Mouse (Mus musculus): ENCODE data around the gene Supt20. TPM values are rescaled to one million over a fixed set of nuclear protein-coding genes. Genes with fewer than 3 reads are reported as not detected.
"Not testable (repeated sequence)": the region's sequence is repeated elsewhere in the genome, so short reads cannot be mapped to it uniquely, and the experiment has no call there.

Supt20 gene
- total and polyA plus RNA-seq, 2 experiments, result 15.0 to 16.4 TPM

- Histone ChIP-seq H3K4me3 (ENCODE audit: insufficient read depth, low read depth, low read length) (no peak overlapping the region), H3K4me1 (ENCODE audit: control insufficient read depth, insufficient read depth, low read length) (peaks cover 21% of the 10 kb centered on the region), H3K27me3 (ENCODE audit: control insufficient read depth, insufficient read depth, low read length) (no peaks in the 10 kb centered on the region), H3K27ac (replicated peaks; ENCODE audit: insufficient read depth, low read depth, low read length) (peak overlapping the region; percentile 98), H3K79me2 (ENCODE audit: control insufficient read depth, insufficient read depth, low read length) (peaks cover 24% of the 10 kb centered on the region), H3K9ac (ENCODE audit: low read depth, low read length) (peak overlapping the region; percentile 22), H3K36me3 (ENCODE audit: control insufficient read depth, insufficient read depth, low read length) (no peaks in the 10 kb centered on the region)
- WGBS, result 19% methylated on average over 15 of the region's 15 CpGs
- peak; percentile 88 for DNase-seq (ENCODE audit: extremely low read depth, low read depth, low spot score)
- TF ChIP-seq CTCF (IDR thresholded peaks at IDR 0.05; ENCODE audit: low read depth, low read length) (no peak), POLR2A (IDR thresholded peaks at IDR 0.05; ENCODE audit: extremely low read depth, insufficient read depth, low read length) (no peak)
Observed at GRCm38 (mm10) chr3:54760321-54761115, 67.9 kb downstream of the Supt20 start.

- no peak overlapping the region for H3K4me3 ChIP-seq (ENCODE audit: insufficient read depth, low read depth, low read length)
- no peak overlapping the region for H3K9ac ChIP-seq (ENCODE audit: low read depth, low read length)
- TF ChIP-seq CTCF (IDR thresholded peaks at IDR 0.05; ENCODE audit: low read depth, low read length) (no peak), POLR2A (IDR thresholded peaks at IDR 0.05; ENCODE audit: extremely low read depth, insufficient read depth, low read length) (no peak)
- H3K27ac ChIP-seq (replicated peaks; ENCODE audit: insufficient read depth, low read depth, low read length), result peak overlapping the region; percentile 74
- peaks cover 23% of the 10 kb centered on the region for H3K4me1 ChIP-seq (ENCODE audit: control insufficient read depth, insufficient read depth, low read length)
- WGBS, result 30% methylated on average over 1 of the region's 1 CpGs
- no peaks in the 10 kb centered on the region for H3K27me3 ChIP-seq (ENCODE audit: control insufficient read depth, insufficient read depth, low read length)
- peak; percentile 63 for DNase-seq (ENCODE audit: extremely low read depth, low read depth, low spot score)
- H3K79me2 ChIP-seq (ENCODE audit: control insufficient read depth, insufficient read depth, low read length), result peaks cover 24% of the 10 kb centered on the region
- no peaks in the 10 kb centered on the region for H3K36me3 ChIP-seq (ENCODE audit: control insufficient read depth, insufficient read depth, low read length)
Observed at GRCm38 (mm10) chr3:54761258-54761657, 68.7 kb downstream of the Supt20 start.

- Histone ChIP-seq H3K36me3 (ENCODE audit: control insufficient read depth, insufficient read depth, low read length) (no peaks in the 10 kb centered on the region), H3K9ac (ENCODE audit: low read depth, low read length) (no peak overlapping the region), H3K27me3 (ENCODE audit: control insufficient read depth, insufficient read depth, low read length) (no peaks in the 10 kb centered on the region), H3K79me2 (ENCODE audit: control insufficient read depth, insufficient read depth, low read length) (peaks cover 20% of the 10 kb centered on the region; the same call in 1 of the 2 replicates), H3K4me1 (ENCODE audit: control insufficient read depth, insufficient read depth, low read length) (peaks cover 24% of the 10 kb centered on the region), H3K4me3 (ENCODE audit: insufficient read depth, low read depth, low read length) (no peak overlapping the region), H3K27ac (replicated peaks; ENCODE audit: insufficient read depth, low read depth, low read length) (no peak overlapping the region)
- 85% methylated on average over 18 of the region's 18 CpGs for WGBS
- TF ChIP-seq POLR2A (IDR thresholded peaks at IDR 0.05; ENCODE audit: extremely low read depth, insufficient read depth, low read length) (no peak), CTCF (IDR thresholded peaks at IDR 0.05; ENCODE audit: low read depth, low read length) (no peak)
- peak; percentile 57 for DNase-seq (ENCODE audit: extremely low read depth, low read depth, low spot score)
Observed at GRCm38 (mm10) chr3:54764418-54764817, 71.8 kb downstream of the Supt20 start.

- TF ChIP-seq CTCF (IDR thresholded peaks at IDR 0.05; ENCODE audit: low read depth, low read length), result peak; percentile 56
Observed at GRCm38 (mm10) chr3:54765521-54765920, 72.9 kb downstream of the Supt20 start.

GRCm38 (mm10) chr3:54766034-54766433, 73.4 kb downstream of the Supt20 start:
- Histone ChIP-seq H3K79me2 (ENCODE audit: control insufficient read depth, insufficient read depth, low read length) (peaks cover 20% of the 10 kb centered on the region; the same call in 1 of the 2 replicates), H3K27me3 (ENCODE audit: control insufficient read depth, insufficient read depth, low read length) (no peaks in the 10 kb centered on the region), H3K9ac (ENCODE audit: low read depth, low read length) (no peak overlapping the region), H3K4me3 (ENCODE audit: insufficient read depth, low read depth, low read length) (no peak overlapping the region), H3K27ac (replicated peaks; ENCODE audit: insufficient read depth, low read depth, low read length) (peak overlapping the region; percentile 9; the same call in 1 of the 2 replicates), H3K4me1 (ENCODE audit: control insufficient read depth, insufficient read depth, low read length) (peaks cover 22% of the 10 kb centered on the region), H3K36me3 (ENCODE audit: control insufficient read depth, insufficient read depth, low read length) (no peaks in the 10 kb centered on the region)
- 85% methylated on average over 14 of the region's 14 CpGs for WGBS
- DNase-seq (ENCODE audit: extremely low read depth, low read depth, low spot score), result no peak
- TF ChIP-seq CTCF (IDR thresholded peaks at IDR 0.05; ENCODE audit: low read depth, low read length), result no peak
- no peak for TF ChIP-seq POLR2A (IDR thresholded peaks at IDR 0.05; ENCODE audit: extremely low read depth, insufficient read depth, low read length)

More at GRCm38 (mm10) chr3:54765521-54765920, 72.9 kb downstream of the Supt20 start:
- Histone ChIP-seq H3K4me1 (ENCODE audit: control insufficient read depth, insufficient read depth, low read length) (peaks cover 22% of the 10 kb centered on the region), H3K79me2 (ENCODE audit: control insufficient read depth, insufficient read depth, low read length) (peaks cover 20% of the 10 kb centered on the region; the same call in 1 of the 2 replicates)
- not testable (repeated sequence) for DNase-seq (ENCODE audit: extremely low read depth, low read depth, low spot score); H3K27me3 ChIP-seq (ENCODE audit: control insufficient read depth, insufficient read depth, low read length); H3K27ac ChIP-seq (replicated peaks; ENCODE audit: insufficient read depth, low read depth, low read length); H3K4me3 ChIP-seq (ENCODE audit: insufficient read depth, low read depth, low read length); H3K9ac ChIP-seq (ENCODE audit: low read depth, low read length); H3K36me3 ChIP-seq (ENCODE audit: control insufficient read depth, insufficient read depth, low read length)
- WGBS, result 92% methylated on average over 6 of the region's 6 CpGs

GRCm38 (mm10) chr3:54766811-54767210, 74.2 kb downstream of the Supt20 start:
- 28% methylated on average over 5 of the region's 5 CpGs for WGBS
- Histone ChIP-seq H3K36me3 (ENCODE audit: control insufficient read depth, insufficient read depth, low read length) (no peaks in the 10 kb centered on the region), H3K79me2 (ENCODE audit: control insufficient read depth, insufficient read depth, low read length) (peaks cover 24% of the 10 kb centered on the region; the same call in 1 of the 2 replicates), H3K4me3 (ENCODE audit: insufficient read depth, low read depth, low read length) (no peak overlapping the region), H3K27me3 (ENCODE audit: control insufficient read depth, insufficient read depth, low read length) (no peaks in the 10 kb centered on the region), H3K4me1 (ENCODE audit: control insufficient read depth, insufficient read depth, low read length) (peaks cover 19% of the 10 kb centered on the region), H3K9ac (ENCODE audit: low read depth, low read length) (0 out of 2 replicates have a peak overlapping the region, but pooled peaks have one; percentile 20), H3K27ac (replicated peaks; ENCODE audit: insufficient read depth, low read depth, low read length) (peak overlapping the region; percentile 74)
- DNase-seq (ENCODE audit: extremely low read depth, low read depth, low spot score), result peak; percentile 91
- TF ChIP-seq CTCF (IDR thresholded peaks at IDR 0.05; ENCODE audit: low read depth, low read length) (no peak), POLR2A (IDR thresholded peaks at IDR 0.05; ENCODE audit: extremely low read depth, insufficient read depth, low read length) (no peak)

Data from liver, adult 2 months (tissue).